Mouse (Mus musculus) CH12.LX (cell line): ENCODE results near the gene Timmdc1.

ENCODE experiments used
- CTCF ChIP-seq, 2 experiments: IDR thresholded peaks in 1 of 2; conservative IDR thresholded peaks in 1 of 2; 2 replicates each; pipeline ENCODE4 v1.5.1; 2011 to 2012; ENCODE audit warnings: low read depth in 2 of 2, low read length in 2 of 2, improper control_type of control experiment in 1 of 2, inconsistent platforms in 1 of 2, mild to moderate bottlenecking in 1 of 2, moderate library complexity in 1 of 2
- MAX ChIP-seq: IDR thresholded peaks from 2 replicates; pipeline ENCODE4 v1.6.1; 2011; ENCODE audit warnings: low read length, improper control_type of control experiment
- ZMIZ1 ChIP-seq: IDR thresholded peaks from 2 replicates; pipeline ENCODE4 v1.6.1; 2012; ENCODE audit warnings: low read depth, mild to moderate bottlenecking, inconsistent platforms, low read length, improper control_type of control experiment

DNA sequence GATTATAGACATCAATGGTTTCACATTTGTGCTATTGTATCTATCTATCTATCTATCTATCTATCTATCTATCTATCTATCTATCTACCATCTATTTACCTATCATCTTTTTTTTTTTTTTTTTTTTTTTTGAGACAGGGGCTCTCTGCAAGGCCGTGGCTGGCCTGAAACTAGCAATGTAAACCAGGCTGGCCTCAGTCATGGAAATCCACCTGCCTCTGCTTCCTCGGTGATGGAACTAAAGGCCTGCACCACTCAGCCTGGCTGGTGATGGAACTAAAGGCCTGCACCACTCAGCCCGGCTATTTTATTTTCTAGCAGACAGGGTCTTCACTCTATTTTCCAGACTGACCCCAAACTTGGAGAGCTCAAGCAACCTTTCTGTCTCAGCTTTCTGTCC, 44.2 kb downstream of the Timmdc1 start:
- TF ChIP-seq CTCF (conservative IDR thresholded peaks at IDR 0.05 in 1 of 2, IDR thresholded peaks at IDR 0.05 in 1 of 2; ENCODE audit: low read depth in 2 of 2, low read length in 2 of 2): no peak
- TF ChIP-seq ZMIZ1: no peak
- TF ChIP-seq MAX: no peak
